Mouse (Mus musculus) layer of hippocampus, postnatal 14 days (tissue): ENCODE measurements at regions not wholly inside any gene's neighbourhood (a gene's known extent, or its start where the extent isn't known, plus 50 kb on each side); places are given as distances from the start of the nearest gene placed in this dataset.
A peak's percentile ranks its signal among the peaks of the same experiment; 100 is the strongest.

Experiments
- DNase-seq, 2 experiments: peaks; one replicate each; pipeline ENCODE4 v3.0.0; 2021 to 2022; ENCODE audit warnings: low spot score in 2 of 2, mixed read lengths in 1 of 2

DNA sequence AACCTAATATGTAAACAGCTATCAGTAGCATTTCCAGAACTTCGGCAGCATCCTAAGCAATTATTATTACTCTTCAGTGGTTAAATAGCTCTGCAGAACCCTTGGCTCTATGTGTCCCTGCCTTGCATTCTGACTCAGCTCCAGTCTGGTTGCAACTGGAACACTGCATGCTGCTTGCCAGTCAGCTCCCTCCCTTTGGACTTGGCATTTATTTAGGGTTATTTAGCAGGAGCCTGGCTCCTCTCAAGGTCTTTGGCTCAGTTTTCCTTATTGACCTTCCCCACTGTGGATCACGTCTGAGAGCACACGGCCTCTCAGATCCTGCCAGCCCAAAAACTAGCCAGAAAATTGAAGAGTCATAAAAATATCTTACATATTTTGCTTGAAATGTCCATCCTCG, 217.4 kb downstream of the Speer2 start:
- DNase-seq = peak in 1 of 2 experiments; percentile 2

DNA sequence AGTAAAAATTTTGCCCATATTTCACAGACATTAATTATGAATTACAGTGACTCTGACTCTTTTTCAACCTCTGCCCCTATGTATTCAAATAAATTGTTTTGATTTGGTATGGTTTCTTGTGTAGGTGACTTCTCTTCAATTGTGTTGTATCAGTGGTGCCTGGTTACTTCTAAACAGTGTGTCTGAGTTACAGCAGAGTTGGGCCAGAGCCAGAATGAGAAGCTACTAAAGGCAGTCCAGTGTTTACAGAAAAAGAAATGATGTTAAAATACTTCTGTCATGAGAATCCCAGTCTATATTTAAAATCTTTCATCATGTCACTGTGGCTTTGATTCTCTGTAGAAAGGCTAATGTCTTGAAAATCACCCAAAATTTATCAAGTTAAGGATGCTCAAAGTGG, 255.8 kb downstream of the Speer2 start:
- DNase-seq = no peak

GRCm38 (mm10) chr16:69600978-69601377, 262.6 kb downstream of the Speer2 start:
- DNase-seq = no peak

GRCm38 (mm10) chr16:69577205-69577604, 286.3 kb downstream of the Speer2 start:
- no peak for DNase-seq

GRCm38 (mm10) chr16:69568189-69568588, 295.4 kb downstream of the Speer2 start:
- no peak for DNase-seq

GRCm38 (mm10) chr16:69567420-69568179, 295.9 kb downstream of the Speer2 start:
- DNase-seq = no peak
